Mouse (Mus musculus) MN1 (cell line): ENCODE measurements at regions not wholly inside any gene's neighbourhood (a gene's known extent, or its start where the extent isn't known, plus 50 kb on each side); places are given as distances from the start of the nearest gene placed in this dataset.

Experiments
- DNase-seq: peaks from one replicate; pipeline ENCODE4 v3.0.0-alpha.2; 2016; ENCODE audit warnings: low spot score

DNA sequence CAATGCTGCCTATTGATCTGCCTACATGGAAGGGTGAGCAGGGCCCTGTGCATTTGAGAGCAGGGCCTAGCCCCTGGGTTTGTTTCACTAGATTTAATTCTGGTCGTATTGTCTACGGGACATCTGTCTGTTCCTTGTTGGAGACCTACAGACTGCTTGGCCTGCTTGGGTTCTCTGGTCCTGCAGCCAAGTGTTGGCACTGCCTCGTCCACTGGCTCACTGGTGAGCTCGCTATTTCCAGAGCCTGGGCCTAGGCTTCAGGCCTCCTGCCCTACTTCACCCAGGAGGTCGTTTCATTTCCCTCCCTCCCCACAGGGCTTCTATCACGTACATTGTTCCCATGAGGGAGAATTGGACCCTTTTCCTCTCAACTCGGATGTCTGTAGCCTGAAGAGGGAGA lies 62.2 kb upstream of the Blcap start:
- DNase-seq = no peak

DNA sequence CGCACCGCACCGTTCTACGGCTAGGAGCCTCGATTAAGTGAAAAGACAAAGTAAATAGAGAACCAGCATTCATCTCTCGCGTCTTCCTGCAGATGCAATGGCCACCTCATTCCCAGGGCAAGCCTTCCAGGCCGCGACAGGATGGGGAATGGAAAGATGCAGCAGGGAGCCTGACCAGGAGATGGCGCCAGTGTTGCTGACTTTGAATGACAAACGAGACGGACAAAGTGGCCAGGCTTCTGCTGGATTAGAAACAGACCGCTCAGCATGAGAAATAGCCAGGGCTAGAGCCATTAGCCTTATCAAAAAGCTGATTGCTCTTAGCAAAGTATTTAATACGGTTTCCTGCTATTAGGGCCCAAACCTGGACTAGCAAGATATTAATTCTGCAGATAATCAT lies 64.6 kb upstream of the Blcap start:
- peak; percentile 99 for DNase-seq

- DNase-seq = no peak
Observed at GRCm38 (mm10) chr2:157640873-157641272, 69.8 kb upstream of the Blcap start.

- DNase-seq = no peak
Observed at GRCm38 (mm10) chr2:157663584-157664375, 73.4 kb upstream of the Ctnnbl1 start.

- DNase-seq = no peak
Observed at GRCm38 (mm10) chr2:157664481-157664880, 72.7 kb upstream of the Ctnnbl1 start.

GRCm38 (mm10) chr2:157670191-157670590 lies 67.0 kb upstream of the Ctnnbl1 start:
- peak; percentile 56 for DNase-seq

DNA sequence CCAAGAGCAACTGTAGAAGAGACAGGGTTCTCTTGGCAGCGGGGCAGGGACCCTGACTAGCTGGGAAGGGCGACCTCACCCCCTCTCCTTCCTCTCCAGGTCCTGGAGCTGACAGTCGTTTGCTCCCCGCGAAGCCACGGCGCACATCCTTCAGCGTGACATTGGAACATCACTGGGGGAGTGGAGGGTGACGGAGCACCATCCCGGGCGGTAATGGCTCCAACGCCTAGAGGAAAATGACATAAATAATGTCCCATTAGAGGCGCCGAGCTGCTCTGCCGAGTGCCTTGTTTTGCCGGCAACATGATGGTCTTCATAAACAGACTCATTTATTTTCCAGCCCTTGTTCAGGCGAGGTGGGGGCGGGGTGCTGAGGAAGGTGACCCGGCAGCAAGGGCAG lies 62.3 kb upstream of the Ctnnbl1 start:
- no peak for DNase-seq

- no peak for DNase-seq
Observed at GRCm38 (mm10) chr2:157676396-157677176, 60.6 kb upstream of the Ctnnbl1 start.

- DNase-seq = no peak
Observed at GRCm38 (mm10) chr2:157677262-157677661, 59.9 kb upstream of the Ctnnbl1 start.

DNA sequence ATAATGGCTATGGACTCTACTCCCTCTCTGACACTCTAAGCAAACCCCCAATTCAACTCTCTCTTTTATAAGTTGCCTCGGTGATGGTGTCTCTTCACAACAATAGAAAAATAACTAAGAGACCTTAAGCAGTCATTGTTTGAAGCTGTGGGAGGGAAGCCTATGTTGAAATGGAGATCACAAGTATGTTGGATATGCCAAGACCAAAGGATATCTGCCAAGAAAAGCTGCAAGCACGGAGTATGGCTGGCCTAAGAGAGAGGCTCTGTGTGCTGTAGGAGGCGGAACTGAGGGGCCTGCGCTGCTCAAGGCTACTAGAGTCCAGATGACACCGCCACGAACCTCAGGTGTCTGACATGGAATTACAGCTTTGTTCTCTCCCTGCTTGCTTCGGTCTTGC lies 55.3 kb upstream of the Ctnnbl1 start:
- DNase-seq = no peak
